Mouse (Mus musculus) ES-E14 (cell line): Measurements from ENCODE around the gene Piwil4.

Experiments used
- CHD2 ChIP-seq: IDR thresholded peaks from 2 replicates; pipeline ENCODE4 v1.6.1; 2014; ENCODE audit warnings: mild to moderate bottlenecking, low read depth, low read length, inconsistent platforms
- HCFC1 ChIP-seq: IDR thresholded peaks from 2 replicates; pipeline ENCODE4 v1.6.1; 2012; ENCODE audit warnings: low read length, inconsistent platforms, borderline replicate concordance; ENCODE audit not compliant: insufficient read depth
- MAFK ChIP-seq: IDR thresholded peaks from 2 replicates; pipeline ENCODE4 v1.6.1; 2014; ENCODE audit warnings: mild to moderate bottlenecking, low read depth, low read length, inconsistent platforms; ENCODE audit not compliant: insufficient read depth
- ZC3H11A ChIP-seq: IDR thresholded peaks from 2 replicates; pipeline ENCODE4 v1.6.1; 2012; ENCODE audit warnings: low read depth, mild to moderate bottlenecking, inconsistent platforms, low read length, borderline replicate concordance
- ZNF384 ChIP-seq: IDR thresholded peaks from 2 replicates; pipeline ENCODE4 v1.6.1; 2012; ENCODE audit warnings: low read depth, low read length, inconsistent platforms

DNA sequence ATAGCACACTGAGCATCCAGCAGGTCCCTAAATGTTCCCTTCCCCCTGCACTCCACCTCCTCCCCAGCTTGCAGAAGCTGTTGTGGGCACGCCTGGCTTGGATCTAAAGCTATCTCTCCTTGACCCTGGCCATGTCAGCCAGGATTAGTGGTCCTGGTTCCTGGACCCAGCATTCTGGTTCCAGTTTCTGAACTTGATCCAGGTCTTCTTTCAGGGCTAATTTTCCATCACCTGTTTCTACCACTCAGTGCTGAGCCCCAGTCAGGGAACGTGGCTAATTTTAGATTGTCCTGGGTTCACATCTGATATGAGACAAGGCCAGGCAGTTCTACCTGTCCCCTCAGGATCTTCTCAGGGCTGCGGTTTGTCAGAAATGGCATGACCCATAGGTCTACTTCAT lies 74.5 kb downstream of the Piwil4 start:
- TF ChIP-seq ZC3H11A: no peak
- no peak for TF ChIP-seq CHD2
- TF ChIP-seq MAFK: no peak
- TF ChIP-seq HCFC1: no peak
- TF ChIP-seq ZNF384: no peak
